Mouse (Mus musculus) E14TG2a.4 (cell line): ENCODE measurements around the gene Suz12.

Source experiments
- CTCF ChIP-seq: conservative IDR thresholded peaks from 2 replicates; pipeline ENCODE4 v1.5.1; 2014; ENCODE audit warnings: low read length
- POU5F1 ChIP-seq: IDR thresholded peaks from 2 replicates; pipeline ENCODE4 v1.6.1; 2014; ENCODE audit warnings: low read length, borderline replicate concordance

GRCm38 (mm10) chr11:79943136-79943535, 49.8 kb upstream of the Suz12 start:
- TF ChIP-seq CTCF (no peak), POU5F1 (no peak)
